Mouse (Mus musculus) granulocyte monocyte progenitor cell, adult 5-6 weeks (primary cell): ENCODE measurements around the gene Syne2. TPM values are rescaled to one million over a fixed set of nuclear protein-coding genes. Genes with fewer than 3 reads are reported as not detected.

Experiments used
- total RNA-seq, 2 experiments: library from RNA; stranded (forward) in 1 of 2; stranded (reverse) in 1 of 2; fragments of 200-712, 200-1000 nt in 1 of 2; fragments of >200 nt in 1 of 2; fragmentation: Nextera tagmentation in 1 of 2; gene quantifications; 2 replicates each; pipeline ENCODE4 v1.2.3; 2014 to 2017

Syne2 gene
- total RNA-seq, 2 experiments from 2014 or later, result 6.4 to 9.7 TPM

Other genes starting within 250 kb of the Syne2 start
- gene Ppp2r5e, start 221.9 kb upstream of the Syne2 start, total RNA-seq (2014; fragmentation: Nextera tagmentation), result 20.9 and 22.4 TPM in 2 replicates
- gene Ppp2r5e, start 221.9 kb upstream of the Syne2 start, total RNA-seq (2017), result 11.2 and 12.9 TPM in 2 replicates
- 12.7 and 16.5 TPM in 2 replicates for gene Wdr89, start 148.6 kb upstream of the Syne2 start, total RNA-seq (2014; fragmentation: Nextera tagmentation)
- gene Wdr89, start 148.6 kb upstream of the Syne2 start, total RNA-seq (2017), result 22.5 and 38.8 TPM in 2 replicates
- 43.6 and 52.2 TPM in 2 replicates for gene Sgpp1, start 82.4 kb upstream of the Syne2 start, total RNA-seq (2014; fragmentation: Nextera tagmentation)
- gene Sgpp1, start 82.4 kb upstream of the Syne2 start, total RNA-seq (2017), result 67.0 and 77.4 TPM in 2 replicates